Mouse (Mus musculus) kidney, adult 9 months (tissue): ENCODE results near the gene Jak2.

ENCODE experiments used
- DNase-seq: peaks from one replicate; pipeline ENCODE4 v3.0.0; 2022

Gene Jak2

DNA sequence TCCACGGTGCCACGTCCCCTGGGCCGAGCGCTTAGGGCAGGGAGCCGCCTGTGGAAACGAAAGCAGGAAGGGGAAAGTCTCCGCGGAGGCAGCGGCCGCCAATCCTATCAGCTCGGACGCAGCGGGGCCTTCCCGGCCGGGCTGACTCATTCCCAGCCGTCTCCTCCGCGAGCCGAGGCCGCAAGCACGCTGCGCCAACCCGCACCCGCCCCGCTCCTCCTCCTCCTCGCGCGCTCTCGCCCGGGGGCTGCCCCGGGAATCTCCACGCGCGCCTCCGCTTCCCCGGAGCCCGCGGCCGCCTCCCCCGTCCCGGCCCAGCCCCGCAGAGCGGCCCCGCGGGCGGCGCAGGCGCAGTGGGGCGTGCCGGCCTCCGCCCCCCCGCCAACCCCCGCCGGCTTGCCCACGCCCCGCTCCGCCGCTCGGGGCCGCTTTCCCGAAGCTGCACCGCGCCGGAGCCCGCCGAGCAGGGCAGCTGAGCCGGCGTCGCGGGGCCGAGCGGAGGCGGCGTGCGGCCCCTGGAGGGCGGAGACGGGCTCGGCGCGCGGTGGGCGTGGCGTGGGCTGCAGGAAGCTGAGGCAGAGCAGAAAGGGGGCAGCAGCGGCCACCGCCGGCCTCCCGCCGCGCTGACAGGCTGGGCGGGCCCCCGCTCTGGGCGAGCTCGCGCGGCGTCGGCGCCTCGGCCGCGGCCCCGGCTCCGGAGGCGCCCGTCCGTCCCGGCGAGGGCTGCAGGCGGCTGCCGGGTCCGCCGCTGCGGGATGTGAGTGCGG is at the start of gene Jak2:
TSS of gene Jak2 (plus strand) at position 638 of the 767 bp plus-strand sequence.
- peak; percentile 95 for DNase-seq

DNA sequence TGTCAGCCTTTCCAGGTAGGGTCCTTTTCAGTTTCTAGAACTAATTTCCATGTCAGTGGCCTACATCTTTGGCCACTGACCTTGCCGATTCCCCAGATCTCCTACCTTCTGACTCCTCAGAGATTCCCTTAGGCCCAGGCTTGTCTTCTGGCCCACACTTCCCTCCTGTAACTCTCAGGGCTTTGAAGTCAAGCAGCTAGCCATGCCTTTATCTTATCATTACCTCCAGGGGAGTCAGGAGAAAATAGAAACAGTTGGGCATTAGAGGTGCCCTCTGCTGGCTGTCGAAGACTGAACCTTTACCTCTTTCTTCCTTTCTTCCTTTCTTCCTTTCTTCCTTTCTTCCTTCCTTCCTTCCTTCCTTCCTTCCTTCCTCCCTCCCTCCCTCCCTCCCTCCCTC is 48.3 kb upstream of the Jak2 start:
- no peak for DNase-seq

DNA sequence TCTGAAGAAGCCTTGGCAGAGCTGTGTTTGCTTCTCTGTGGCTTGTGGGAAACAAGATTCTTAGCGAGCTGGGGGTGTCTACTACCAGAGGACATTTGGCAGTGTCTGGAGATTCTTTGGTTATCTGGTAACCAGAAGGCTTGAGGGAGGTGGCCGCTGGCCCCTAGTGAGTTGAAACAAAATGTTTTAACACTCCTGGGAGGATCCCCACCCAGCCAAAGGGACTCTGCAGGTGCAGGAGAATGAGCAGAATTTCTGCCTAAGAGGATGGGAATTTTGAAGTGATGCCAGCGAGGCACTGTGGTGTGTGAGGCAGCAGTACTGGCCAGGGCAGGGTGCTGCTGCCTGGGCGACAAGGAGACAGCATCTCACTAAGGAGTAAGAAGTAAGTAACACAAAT is 47.0 kb upstream of the Jak2 start:
- peak; percentile 50 for DNase-seq

DNA sequence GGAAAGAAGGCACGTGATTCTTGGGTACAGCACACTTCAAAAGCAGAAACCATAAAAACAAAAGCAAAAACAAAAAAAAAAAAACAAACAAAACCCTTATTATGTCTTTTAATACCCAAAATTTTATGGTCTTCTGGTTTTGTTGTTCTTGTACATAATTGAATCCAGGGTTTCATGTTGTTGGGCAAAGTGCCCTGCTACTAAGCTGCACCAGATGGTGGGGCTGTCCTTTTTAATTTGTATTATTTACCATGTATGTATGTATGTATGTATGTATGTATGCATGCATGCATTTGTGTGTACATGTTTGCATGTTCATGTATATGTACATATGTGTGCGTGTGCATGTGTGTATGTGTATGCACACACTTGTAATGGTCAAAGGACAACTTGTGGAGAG is 46.4 kb upstream of the Jak2 start:
- no peak for DNase-seq

DNA sequence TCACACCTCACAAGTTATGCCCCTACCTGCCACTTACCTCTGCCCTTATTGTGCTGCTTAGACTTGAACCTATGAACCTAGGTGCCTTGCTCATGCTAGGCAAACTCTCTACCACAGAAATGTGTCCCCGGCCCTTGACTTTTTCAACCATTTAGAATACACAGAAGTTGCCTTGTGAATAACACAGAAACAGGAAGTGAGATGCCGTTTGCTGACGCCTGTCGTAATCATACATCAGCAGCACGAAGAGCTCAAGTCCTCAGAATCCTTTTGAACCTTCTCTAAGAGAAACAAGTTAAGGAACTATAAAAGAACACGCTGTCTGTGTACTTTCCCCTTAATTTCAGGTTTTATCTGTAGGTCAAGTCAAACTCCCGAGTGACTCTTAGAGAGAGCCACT is 41.7 kb upstream of the Jak2 start:
- no peak for DNase-seq

DNA sequence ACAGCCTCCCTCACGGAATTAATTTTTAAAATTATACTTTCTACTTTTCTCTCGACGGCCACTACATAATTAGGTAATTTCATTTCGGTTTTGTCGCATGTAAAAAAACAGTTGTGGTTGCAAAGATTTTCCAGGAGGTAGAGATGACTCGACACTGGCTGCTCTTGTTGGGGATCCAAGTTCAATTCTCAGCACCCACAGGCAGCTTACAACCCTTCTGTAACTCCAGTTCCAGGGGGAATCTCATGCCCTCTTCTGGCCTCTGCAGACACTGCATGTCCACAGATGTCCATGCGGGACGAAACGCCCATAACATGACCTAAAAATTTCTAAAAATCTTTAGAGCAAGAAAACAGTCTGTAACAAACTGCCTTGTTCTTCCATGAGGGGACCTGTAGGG is 41.3 kb upstream of the Jak2 start:
- DNase-seq = no peak

DNA sequence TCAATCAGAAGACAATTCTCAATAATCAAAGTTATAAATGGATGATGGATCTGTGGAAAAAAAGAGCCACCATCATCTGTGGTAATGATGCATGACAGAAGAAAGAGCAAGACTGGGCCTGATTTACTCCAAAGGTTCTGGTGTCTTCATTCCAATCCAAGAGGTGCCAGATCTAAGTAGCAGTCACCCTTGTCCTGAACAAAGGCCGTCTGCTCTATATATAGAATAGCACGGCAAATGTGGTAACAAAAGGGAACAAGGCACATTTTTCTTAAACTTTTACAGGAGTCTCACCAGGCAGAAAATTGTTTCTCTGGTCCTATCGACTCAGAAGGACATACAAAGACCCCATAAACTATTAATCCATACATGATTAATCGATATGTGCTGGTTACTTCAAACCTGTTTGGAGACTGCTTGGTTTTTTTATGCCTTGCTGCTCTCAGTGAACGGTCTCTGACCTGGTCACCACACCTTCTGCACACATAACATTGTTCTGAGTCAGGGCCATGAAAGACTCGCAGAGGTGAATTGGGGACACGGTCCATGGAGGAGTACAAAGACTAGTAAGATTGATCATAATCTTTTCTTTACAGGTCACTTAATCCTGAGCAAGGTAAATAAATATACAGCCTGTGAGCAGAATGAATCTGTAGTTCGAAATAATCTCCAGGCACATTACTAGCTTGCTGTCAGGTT is 35.7 kb upstream of the Jak2 start:
- peak; percentile 42 for DNase-seq

DNA sequence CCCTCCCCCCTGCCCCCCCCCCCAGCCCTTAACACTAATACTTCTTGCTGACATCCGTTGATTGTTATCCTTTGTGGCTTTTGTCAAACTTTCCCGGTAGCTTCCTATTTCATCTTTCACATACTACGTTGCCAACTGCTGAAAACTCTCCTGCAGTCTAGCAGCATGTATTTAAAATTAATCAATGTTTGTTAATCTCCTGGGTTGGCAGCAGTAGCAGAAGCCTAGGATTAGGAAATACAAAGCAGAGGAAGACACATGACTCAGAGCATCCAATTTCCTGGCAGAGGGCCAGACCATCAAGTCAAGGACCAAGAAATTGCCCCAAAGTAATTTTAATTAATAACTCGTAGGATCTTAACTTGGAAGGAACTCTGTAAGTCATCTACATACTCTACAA is 29.8 kb upstream of the Jak2 start:
- no peak for DNase-seq

DNA sequence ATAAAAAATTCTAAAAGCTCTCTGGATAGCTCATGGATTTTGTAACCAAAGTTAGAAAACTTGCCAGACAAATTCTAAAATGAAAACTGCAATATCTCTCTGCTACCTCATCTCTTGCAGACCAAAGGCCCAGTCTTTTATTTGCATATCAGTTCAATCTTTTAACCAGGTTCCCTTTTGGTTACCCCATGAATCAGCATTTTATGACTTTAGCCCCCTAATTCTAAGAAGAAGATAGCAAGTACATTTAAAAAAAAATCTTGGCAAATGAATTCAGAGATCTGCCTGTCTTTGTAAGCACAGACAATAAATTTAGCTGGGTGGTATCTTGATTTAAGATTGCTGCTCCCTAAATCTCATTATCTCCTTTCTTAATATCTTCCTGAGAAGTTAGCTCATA is 26.7 kb upstream of the Jak2 start:
- no peak for DNase-seq

DNA sequence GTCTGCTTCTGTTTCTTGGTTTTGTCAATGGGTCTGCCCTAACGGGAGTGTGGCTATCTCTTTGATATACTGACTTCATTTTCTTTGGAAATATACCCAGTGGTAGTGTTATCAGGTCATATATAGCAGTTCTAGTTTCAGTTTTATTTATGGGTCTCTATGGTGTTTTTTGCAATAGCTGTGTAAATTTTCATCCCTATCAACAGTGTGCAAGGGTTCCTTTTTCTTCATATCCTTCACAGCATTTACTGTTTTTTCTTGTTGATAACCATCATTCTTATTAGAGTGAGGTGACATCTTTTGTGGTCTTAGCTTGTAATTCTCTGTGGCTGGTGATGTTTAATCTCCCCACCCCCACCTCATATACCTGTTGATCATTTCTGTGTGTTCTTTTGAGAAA is 24.6 kb upstream of the Jak2 start:
- no peak for DNase-seq

DNA sequence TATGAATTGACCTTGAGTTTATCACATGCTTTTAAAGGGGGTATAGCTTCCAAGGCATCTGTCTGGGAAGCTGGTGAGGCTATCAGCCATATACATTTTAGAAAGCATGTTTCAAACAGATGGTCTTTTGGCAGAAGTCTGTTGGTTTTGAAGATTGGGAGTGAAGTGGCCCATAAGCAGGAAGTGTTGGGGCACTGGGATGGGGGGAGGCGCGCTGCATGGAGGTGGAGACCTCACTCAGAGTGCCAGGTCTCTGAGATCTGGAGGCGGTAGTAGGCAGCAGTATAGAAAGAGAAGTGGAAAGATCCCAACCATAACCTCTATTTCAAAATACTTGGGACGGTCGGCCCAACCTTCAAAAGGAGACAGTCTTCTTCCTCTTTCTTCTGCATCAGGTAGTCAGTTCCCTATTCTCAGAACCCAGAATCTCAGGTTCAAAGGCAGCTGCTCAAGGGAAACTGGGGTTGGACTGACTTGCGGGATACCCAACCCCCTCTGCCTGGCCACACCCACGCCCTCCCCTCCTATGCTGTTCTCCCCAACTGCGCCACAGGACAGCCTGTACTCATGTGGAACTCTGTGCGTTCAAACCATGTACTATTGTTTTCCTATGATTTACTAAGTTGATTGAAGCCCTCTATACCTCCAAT is 23.6 kb upstream of the Jak2 start:
- no peak for DNase-seq

DNA sequence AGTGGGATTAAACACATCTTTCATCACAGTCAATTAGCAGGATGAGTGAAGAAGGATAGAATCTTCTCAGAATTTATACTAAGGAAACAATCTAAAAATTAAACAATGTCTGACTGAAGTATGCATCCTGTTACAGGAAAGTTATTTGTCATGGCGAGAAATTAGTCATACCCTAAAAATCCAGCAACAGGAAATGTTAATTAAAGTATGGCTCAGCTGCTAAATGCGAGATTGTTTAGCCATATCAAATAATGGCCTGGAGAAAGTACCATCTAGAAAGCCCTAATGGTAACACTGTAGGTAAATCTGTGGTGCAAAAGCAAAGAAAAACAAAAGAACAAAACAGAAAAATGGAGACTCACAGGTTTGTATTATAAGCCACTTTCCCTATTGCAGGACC is 22.6 kb upstream of the Jak2 start:
- DNase-seq = no peak

DNA sequence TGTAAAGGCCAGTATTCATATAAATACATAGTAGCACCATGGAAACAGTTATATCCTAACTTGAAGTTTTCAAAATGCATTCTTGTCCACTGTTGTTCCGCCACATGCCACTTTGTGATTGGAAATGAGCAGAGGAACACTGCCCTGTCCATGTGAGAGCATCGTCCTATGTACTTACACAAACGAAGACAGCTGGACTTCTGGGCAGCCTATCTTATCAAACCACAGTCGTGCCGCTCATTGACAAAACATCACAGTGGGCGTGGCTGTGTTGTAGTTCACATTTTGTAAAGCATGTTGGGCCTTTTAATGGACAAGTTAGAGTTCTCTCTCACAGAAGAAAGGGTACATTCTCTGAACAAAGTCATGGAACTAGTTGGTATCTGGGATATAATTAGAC is 18.9 kb upstream of the Jak2 start:
- DNase-seq = no peak

DNA sequence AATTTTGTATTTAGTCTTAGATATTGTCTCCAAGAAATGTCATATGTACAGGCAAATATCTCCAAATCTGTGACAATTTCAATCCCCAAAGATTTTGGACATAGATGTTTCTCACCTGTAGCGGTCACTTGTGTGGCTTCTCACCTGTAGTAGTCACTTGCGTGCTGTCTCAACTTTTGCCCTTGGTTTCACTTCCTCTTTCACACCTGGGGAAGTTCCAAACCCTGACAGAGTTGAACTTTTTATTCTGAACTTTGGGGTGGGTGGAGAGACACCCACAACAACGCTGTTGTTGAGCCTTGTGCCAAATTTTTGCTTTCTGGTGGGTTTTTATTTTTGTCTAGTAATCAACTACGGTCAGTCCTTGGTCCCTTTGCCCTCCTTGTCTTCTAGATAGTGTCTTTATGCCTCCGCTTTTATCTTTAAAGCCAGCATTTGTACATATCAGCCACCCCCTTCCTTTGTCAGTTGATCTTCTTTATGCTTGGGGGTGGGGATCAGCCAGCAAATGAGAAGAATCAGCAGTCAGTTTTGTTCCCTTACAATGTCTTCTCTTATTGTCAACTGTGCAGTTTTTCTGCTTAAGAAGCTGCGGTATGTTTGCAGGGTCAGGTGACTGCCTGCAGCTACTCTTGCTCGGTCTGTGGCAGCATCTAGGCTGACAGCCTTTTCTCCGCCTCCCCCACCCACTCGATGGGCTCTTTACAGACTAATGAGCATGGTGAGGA is 14.8 kb upstream of the Jak2 start:
- DNase-seq = no peak

DNA sequence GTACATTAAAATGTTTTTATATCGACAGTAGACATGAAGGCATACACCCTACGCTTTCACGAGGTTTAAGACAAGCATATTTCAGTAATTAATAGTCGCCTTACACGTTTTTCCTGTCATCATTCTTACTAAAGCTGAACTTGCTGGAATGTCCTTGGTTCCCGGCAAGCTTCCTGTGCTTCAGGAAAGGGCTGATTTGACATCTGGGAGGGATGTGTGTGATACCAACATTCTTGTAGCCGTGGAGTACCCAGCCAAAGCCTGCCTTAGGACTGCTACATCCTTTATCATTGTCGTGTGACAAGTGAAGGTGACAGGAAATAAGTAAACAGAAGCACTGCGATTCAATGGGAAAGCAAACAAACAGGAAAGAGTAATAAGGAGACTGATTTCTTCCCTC is 13.5 kb upstream of the Jak2 start:
- DNase-seq = peak; percentile 17

DNA sequence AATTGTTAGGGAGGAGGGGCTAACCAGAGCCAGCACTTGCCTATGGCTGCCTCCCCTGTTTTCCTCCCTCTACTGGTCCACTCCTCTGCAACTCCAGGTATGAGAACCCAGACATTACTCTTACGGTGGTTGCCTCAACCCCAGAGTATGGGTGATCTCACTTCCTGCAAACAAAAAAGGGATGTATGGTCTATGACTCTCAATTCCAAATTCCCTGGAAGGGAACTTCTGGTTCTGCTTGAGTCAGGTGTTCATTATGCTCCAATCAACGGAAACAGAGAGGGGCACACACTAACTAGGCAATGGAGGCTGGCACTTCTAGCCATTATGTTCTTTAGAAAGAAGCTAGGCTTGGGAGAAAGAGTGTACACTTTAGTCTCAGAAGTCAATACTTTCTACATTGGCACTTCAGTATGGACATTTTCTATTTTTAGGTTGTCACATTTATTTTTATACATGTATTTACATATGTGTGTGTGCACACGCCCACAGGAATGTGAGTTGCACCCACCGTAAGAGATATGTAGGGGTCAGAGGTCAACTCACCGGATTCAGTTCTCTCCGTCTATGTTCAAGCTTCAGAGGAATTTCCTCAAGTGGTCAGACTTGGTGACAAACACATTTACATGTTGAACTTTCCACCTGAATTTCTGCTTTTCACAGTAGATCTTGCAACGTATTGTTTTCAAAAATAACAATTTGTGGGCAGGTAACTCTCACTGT is 12.0 kb upstream of the Jak2 start:
- DNase-seq = no peak

DNA sequence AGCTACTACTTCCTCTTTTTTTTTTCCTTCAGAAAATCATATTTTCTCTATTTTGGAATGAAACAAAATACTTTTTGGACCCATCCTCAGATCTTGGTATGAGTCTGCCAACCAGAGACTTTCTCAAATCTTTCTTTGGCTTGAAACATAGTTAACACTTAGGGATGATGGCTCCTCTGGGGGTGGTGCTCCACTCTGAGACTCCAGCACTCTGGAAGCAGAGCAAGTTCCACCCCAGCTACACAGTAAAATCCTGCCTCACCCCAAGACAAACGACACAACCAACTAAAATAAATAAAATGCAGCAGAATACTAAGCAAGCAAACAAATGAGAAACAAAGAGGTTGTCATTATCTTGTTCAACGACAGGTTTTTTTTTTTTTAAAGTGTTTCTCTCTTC is 11.0 kb upstream of the Jak2 start:
- no peak for DNase-seq

DNA sequence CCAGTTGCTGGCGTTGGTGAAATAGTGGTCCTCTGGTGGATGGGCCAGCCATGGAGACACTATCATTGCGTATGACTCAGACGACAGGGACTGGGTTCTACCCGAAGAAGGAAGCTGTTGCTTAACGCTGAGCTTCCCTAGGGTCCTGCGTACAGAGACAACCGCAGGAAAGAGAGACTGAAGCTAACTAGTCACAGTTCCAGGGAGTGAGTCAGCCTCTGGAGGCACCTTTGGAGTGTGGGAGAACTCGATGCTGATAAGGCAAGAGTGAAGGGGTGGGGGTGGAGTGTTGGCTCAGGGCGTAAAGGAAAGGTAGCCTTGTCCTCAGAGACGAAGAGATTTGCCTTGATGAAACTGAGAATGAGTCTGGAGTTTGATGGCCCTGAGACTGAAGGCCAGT is 10.0 kb upstream of the Jak2 start:
- no peak for DNase-seq

DNA sequence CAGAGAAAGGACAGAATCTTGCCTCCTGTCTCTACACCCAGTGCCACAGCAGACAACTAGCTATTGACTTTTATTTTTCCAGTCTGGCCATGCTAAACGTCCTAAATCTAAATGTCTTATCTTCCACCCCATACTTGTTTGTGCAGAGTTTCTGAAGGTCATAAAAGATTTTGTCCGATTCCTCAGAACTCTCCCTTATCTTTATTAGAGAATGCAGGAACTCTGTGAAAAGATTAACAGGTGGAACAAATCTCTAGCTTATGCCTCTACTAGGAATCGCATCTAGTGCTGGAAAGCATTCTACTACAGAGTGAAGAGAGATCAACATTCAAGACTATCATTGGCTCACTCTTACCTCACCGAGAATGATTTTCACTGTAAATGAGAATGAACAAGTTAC is 1.7 kb upstream of the Jak2 start:
- no peak for DNase-seq

DNA sequence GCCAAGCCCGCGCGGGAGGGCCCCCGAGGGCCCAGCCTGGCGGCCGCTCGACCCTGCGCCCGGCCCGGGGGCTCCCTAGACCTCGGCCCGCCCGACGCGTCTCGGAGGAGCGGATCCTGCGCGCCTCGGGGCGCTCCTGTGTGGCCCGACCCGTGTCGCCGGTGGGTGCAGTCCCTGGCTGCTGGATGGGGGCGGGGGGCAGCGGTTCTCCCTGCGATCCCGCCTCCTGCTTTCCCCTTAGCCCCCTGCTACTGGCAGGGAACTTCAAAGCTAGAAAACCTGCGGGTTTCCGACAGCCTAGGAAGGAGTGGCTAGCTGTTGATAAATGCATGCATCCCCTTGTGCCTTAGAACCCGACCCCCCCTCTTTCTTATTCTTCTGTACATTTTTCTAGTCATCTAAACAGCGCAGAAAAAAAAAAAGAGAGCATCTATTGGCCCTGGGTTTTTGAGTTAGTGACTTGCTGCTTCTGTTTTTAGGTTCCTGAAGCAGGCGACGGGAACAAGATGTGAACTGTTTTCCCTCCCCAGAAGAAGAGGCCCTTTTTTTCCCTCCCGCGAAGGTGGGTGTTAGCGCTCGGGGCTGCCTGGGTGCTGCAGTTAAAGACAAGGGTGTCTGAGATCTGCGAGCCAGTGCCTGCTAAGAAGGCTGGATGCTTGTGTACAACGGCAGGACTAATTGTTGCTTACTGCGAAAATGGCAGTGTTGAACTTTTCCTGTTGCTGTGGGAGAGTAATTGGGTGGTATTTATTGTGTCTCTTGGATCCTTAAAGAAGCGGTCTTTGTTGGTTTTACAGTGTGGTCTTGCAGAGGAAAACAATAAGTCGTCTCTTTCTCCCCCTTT is 552 bp downstream of the Jak2 start:
- peak; percentile 44 for DNase-seq

DNA sequence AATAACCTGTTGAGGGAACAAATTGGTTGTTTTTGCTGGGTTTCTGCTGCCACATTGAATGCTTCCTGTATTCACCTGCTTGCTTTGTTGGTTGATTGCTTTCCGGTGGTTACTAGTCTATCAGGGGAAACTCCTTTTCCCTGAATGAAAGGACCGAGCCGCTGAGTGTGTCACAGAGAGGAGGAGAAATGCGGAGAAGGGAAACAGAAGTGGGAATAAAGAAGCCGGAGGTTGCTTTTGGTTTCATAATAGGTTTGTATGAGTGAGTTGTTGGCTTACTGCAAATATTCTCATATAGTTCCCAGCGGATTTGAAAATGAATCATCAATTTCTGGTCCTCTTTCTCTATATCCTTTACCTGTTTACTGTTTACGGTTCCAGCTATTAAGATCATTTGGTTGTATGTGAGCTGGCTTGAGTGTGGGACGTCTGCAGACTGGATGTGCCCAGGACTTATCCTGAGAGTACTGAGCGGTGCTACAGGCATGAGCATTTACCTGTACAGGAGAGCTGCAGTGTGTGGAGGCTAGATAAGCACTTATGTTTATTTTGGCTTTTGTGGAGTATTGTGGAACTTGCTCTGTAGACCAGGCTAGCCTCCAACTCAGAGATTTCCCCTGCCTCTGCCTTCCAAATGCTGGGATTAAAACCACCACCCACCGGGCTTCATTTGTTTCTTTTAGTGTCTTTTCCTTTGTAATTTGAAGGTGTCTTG is 1.4 kb downstream of the Jak2 start:
- DNase-seq = peak; percentile 19
